Mouse (Mus musculus) erythroid progenitor cell, adult 5-6 weeks (primary cell): ENCODE data around the gene Sirt1. TPM values are rescaled to one million over a fixed set of nuclear protein-coding genes. Genes with fewer than 3 reads are reported as not detected.
"Not testable (repeated sequence)": the region's sequence is repeated elsewhere in the genome, so short reads cannot be mapped to it uniquely, and the experiment has no call there.

ENCODE experiments used
- ATAC-seq: replicated peaks from 2 replicates; pipeline ENCODE4 v1.8.0; 2016; ENCODE audit warnings: moderate number of reproducible peaks, mild to moderate bottlenecking, moderate TSS enrichment, inconsistent platforms; ENCODE audit not compliant: poor library complexity, low FRiP score, severe bottlenecking
- total RNA-seq, 2 experiments: library from RNA; stranded (forward) in 1 of 2; stranded (reverse) in 1 of 2; fragments of 150-400 nt in 1 of 2; fragments of 186-747, 209-891 nt in 1 of 2; gene quantifications; 2 replicates each; pipeline versions ENCODE4 v1.2.3 to v1.2.4; 2015 to 2017; ENCODE audit warnings: low replicate concordance in 2 of 2

Sirt1 gene
- total RNA-seq, 2 experiments from 2014 or later, result 39.8 to 49.1 TPM

DNA sequence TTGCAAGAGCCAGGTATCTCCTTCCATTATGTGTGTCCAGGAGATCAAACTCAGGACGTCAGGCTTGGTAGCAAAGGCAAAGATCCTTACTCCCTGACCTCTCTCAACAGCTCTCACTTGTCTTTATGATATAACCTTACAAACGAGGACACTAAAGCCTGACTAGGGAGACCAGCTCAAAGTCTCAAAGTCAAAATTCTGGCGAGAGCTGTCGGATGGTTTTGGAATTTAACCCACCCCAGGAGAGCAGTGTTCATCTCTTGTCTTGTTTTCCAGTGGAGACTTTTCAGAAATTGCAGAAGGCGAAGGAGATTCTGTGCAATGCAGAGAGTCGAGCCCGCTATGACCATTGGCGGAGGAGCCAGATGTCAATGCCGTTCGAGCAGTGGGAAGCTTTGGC, 15.5 kb upstream of the Sirt1 start:
- ATAC-seq, result no peak

GRCm38 (mm10) chr10:63388948-63389347, 7.4 kb upstream of the Sirt1 start:
- ATAC-seq, result no peak

GRCm38 (mm10) chr10:63386991-63387390, 5.5 kb upstream of the Sirt1 start:
- ATAC-seq, result no peak

GRCm38 (mm10) chr10:63386444-63386843, 4.9 kb upstream of the Sirt1 start:
- ATAC-seq, result peak; percentile 71

DNA sequence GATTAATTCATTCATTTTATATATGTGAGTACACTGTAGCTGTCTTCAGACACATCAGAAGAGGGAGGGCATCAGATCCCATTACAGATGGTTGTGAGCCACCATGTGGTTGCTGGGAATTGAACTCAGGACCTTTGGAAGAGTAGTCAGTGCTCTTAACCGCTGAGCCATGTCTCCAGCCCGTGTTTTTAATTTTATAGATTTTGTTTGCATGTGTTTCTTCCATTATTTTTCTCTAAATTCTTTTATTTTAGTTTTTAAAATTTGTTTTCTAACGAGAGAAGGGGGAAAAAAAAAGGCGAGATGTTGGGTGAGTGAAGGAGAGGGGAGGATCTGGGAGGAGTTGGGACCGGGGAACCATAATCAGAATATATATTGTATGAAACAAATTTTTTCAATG, 4.4 kb upstream of the Sirt1 start:
- not testable (repeated sequence) for ATAC-seq

DNA sequence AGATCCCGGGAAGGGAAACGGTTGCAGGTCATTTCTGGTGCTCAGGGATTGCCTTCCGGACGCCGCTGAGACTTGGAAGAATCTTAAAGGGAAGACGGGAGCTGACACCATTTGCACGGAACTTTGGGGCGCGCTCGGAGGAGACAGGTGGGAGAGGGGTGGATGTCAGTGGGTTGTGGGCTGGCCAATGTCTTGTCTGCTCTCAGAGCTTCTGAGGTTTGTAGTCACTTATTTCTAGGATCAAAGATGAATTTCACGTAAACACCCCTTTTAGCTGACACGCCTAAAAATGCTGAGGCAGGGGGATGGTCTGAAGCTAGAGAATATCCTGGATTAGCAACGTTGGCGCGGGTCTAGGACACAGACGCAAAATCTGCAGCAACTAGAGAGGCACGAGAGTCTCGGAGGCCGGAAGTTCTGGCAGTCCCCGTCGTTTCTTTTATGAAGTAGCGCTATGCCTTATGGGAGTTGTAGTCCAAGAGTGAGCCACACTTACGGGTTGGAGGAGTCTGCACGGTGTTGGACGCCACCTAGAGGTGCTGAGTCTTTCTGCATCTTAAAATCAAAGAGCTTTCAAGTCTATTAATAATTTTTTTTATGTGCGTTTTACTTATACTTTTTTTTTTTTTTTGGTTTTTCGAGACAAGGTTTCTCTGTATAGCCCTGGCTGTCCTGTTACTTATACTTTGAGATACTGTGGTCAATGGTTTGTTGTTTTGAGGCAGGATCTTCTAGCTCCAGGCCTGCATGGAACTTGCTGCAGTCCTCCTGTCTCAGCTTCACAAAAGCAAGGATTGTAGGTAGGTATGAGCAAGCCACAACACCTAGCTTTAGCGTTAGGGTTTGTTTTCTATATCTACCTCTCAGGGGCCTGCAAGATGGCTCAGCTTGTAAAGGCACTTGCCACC, 1.1 kb upstream of the Sirt1 start, which contains the start of gene Dnajc12:
Dnajc12 (plus strand) TSS at position 72 of the 908 bp plus-strand sequence.
- ATAC-seq, result peak; percentile 95

- no peak for ATAC-seq
Measured at GRCm38 (mm10) chr10:63378948-63379680, 2.4 kb downstream of the Sirt1 start.

DNA sequence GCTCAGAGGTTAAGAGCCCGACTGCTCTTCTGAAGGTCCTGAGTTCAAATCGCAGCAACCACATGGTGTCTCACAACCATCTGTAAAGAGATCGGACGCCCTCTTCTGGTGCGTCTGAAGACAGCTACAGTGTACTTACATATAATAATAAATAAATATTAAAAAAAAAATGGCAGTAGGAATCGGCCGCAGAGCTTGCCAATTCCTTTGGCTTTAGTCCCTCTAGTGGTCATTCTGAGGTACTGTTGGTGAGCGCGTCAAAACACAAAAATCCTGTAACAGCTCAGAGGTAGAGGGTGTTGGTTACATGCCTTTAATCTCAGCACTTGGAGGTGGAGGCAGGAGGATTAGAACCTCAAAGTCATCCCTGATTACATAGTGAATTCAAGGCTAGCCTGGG, 4.0 kb downstream of the Sirt1 start:
- peak; percentile 74 for ATAC-seq

DNA sequence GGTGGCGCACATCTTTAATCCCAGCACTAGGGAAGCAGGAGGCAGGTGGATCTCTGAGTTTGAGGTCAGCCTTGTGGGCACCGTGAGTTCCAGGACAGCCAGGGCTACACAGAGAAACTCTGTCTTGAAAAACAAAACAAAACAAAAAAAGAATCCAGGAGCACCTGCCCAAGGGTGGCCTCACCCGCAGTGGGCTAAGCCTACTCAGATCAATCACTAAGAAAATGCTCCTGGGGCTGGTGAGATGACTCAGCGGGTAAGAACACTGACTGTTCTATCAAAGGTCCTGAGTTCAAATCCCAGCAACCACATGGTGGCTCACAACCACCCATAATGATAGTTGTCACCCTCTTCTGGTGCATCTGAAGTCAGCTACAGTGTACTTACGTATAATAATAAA, 5.2 kb downstream of the Sirt1 start:
- ATAC-seq, result no peak

GRCm38 (mm10) chr10:63368041-63368440, 13.5 kb downstream of the Sirt1 start:
- no peak for ATAC-seq

- no peak for ATAC-seq
Measured at GRCm38 (mm10) chr10:63367386-63367785, 14.1 kb downstream of the Sirt1 start.

DNA sequence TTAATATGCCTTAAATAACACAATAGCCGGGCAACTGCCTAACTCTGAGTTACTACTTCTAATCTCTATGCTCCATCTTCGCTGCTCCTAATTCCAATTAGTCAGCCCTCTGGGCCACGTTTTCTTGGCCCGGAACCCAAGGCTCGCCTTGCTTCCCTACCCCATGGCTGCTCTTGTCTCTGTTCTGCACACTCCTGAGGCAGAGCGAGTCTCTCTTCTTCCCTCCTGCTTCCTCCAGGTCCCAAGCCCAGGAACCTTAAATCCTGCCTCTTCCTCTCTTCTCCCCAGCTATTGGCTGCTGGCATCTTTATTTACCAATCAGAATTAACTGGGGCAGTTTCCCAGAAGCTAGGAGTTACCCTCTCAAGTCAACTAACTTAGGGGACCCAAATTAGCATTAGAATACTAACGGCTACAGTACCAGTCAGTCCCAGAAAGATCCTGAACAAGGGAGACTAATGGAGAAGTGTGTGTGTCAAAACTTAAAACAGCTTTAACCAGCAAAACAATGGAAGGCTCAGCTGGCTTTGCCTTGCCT, 15.5 kb downstream of the Sirt1 start:
- no peak for ATAC-seq

DNA sequence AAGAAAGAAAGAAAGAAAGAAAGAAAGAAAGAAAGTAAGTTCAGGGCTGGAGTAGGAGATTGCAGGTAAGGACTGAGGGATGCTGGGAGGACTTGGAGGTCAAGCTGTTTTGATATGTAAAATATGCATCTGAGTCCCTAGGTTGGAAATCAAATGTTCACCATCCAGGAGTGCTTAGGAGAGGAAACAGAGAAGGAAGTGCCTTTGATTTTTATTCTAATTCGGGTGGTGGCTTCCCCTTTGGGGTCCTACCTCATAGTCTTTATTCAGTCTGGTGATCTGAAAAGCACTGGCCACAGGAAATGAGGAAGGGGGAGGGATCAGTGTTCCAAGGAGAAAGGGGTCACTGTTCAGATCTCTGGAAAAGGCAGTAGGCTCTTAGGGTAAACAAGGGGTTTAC, 21.0 kb downstream of the Sirt1 start:
- ATAC-seq, result no peak

DNA sequence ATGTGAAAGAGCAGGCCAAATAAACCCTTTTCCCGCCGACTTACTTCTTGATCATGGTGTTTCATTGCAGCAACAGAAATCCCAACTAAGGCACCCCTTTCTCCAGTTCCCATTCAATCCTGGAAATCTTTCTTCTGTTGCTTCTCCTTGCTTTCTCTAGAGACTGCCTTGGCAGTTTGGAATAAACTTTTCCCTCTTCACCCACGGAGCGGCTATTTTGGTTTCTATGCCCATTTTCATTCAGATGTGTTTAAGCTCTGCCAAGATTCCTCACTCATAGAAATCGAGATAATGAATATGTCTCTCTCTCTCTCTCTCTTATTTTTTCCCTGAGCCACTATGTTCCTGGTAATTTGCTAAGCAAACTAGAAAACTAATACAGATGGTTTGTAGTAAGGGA, 29.4 kb downstream of the Sirt1 start:
- ATAC-seq, result no peak

GRCm38 (mm10) chr10:63351099-63351498, 30.4 kb downstream of the Sirt1 start:
- ATAC-seq, result not testable (repeated sequence)

DNA sequence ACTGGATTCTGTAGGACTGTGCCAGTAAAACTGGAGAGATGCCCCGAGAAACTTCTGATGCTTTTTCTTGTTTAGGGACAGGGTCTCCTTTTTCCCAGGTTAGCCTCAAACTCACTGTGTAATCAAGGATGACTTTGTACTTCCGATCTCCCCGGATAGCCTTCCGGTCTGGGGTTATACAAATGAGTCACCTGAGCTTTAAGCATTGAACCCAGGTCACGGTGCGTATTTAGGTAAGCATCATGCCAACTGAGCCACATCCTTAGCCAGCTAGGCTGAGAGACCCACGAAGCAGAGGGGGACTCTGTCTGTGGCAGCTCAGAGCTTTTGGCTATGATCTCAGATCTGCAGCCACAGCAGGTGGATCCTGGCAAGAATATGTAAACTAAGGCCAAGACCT, 30.8 kb downstream of the Sirt1 start:
- ATAC-seq, result no peak

GRCm38 (mm10) chr10:63348291-63348690, 33.2 kb downstream of the Sirt1 start:
- no peak for ATAC-seq

- ATAC-seq, result no peak
Measured at GRCm38 (mm10) chr10:63344751-63345150, 36.8 kb downstream of the Sirt1 start.

DNA sequence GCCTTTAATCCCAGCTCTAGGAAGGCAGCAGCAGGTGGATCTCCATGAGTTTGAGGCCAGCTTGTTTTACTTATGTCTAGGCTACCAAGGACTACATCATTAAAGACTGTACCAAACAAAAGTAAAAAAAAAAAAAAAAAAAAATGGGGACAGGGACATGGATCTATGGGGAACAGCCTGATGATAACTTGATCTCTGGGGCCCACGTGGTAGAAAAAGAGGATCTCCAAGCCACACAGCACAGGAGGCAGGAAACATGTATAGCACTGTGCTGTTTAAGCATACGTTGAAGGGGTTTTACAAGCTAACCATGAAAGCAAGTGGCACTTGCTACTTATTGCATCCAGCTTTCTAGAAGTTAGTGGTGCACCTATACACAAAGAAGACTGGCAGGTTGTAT, 40.2 kb downstream of the Sirt1 start:
- ATAC-seq, result no peak

DNA sequence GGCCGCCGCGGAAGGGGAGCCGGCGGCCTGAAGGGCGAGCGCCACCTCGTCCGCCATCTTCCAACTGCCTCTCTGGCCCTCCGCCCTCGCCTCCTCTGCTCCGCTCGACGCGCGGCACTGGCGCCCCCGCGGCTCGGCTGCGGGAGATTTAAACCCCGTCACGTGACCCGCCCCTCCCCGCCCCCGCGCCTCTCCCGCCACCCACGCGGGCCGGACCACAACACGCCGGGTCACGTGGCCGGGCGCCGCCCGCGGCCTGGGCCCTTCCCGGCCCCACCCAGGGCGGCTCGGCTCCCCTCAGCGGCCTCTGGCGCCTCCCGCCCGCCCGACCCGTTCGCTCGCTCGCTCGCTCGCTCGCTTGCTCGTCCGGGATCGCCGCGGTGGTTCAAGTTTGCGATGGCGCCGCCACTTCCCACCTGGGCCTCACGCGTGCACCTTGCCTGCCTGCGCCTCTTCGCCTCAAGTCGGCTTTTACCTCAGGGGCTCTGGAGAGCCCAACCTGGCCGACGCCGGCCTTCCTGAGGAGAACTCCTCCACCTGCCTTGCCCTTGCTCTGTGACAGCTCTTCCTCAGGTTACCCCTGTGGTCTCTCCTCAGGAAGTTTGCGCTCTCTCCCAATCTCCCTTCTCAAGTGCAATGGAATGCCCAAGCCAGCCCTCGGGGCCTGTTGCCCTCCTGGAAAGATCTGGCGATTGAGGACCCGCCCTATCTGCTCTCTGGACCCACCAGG, 42.4 kb downstream of the Sirt1 start:
- ATAC-seq, result peak; percentile 86
